Mouse (Mus musculus): ENCODE results near the gene Fam19a5. TPM values are rescaled to one million over a fixed set of nuclear protein-coding genes. Genes with fewer than 3 reads are reported as not detected.
A peak's percentile ranks its signal among the peaks of the same experiment; 100 is the strongest.

Fam19a5 gene
- polyA plus RNA-seq, 1 experiment from 2014 or later: 20.5 TPM

DNA sequence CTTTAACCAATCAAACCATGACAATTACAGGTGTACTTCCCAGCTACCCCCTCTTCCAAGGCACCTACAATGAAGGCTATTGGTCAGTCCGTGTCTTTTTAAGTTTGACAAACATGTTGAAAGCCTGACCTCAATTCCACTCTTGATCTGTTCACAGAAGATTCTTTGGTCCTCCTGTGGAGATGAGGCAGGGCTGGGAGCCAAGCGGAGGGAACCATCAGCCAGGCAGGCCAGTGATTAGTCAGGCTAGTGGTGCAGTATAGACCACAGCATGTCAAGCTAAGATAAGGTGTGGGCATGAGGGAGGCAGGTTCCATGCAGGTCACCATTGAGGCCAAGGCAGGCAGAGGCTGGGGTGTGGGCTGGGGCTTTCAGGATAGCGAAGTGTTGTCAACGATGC, 54.5 kb downstream of the Fam19a5 start:
- H3K36me3 ChIP-seq: no peaks in the 10 kb centered on the region
- no peaks in the 10 kb centered on the region for H3K9me3 ChIP-seq
- H3K4me3 ChIP-seq: no peak overlapping the region
- ATAC-seq (ENCODE audit: low FRiP score): no peak
- 93% methylated on average over 4 of the region's 4 CpGs for WGBS
- no peak overlapping the region for H3K27ac ChIP-seq
- H3K27me3 ChIP-seq: no peaks in the 10 kb centered on the region
- no peak overlapping the region for H3K4me2 ChIP-seq
- no peak overlapping the region for H3K9ac ChIP-seq
- H3K4me1 ChIP-seq (replicated peaks): peaks cover 20% of the 10 kb centered on the region

DNA sequence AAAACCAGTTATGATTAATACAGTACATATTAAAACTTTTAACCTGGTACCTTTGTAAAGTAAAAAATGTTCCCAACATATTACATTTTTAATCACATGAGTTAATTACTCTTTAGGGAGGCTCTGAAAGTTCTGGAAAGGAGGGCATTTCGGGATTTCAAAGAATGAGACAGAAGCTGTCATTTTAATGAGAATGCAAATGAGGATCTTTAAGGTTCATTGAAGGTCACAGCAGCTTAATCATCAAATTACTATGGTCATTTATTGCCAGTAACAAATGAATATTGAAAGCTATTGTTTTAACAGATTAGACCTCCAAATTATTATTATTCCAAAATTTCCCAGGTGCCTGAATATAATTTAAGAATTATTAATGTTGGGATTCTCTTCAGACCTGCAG, 59.2 kb downstream of the Fam19a5 start:
- WGBS: 42% methylated on average over 1 of the region's 1 CpGs
- no peaks in the 10 kb centered on the region for H3K36me3 ChIP-seq
- no peak overlapping the region for H3K9ac ChIP-seq
- no peaks in the 10 kb centered on the region for H3K27me3 ChIP-seq
- H3K27ac ChIP-seq: no peak overlapping the region
- H3K4me2 ChIP-seq: no peak overlapping the region
- H3K9me3 ChIP-seq: no peaks in the 10 kb centered on the region
- ATAC-seq (ENCODE audit: low FRiP score): no peak
- H3K4me3 ChIP-seq: no peak overlapping the region
- peaks cover 46% of the 10 kb centered on the region for H3K4me1 ChIP-seq (replicated peaks)

DNA sequence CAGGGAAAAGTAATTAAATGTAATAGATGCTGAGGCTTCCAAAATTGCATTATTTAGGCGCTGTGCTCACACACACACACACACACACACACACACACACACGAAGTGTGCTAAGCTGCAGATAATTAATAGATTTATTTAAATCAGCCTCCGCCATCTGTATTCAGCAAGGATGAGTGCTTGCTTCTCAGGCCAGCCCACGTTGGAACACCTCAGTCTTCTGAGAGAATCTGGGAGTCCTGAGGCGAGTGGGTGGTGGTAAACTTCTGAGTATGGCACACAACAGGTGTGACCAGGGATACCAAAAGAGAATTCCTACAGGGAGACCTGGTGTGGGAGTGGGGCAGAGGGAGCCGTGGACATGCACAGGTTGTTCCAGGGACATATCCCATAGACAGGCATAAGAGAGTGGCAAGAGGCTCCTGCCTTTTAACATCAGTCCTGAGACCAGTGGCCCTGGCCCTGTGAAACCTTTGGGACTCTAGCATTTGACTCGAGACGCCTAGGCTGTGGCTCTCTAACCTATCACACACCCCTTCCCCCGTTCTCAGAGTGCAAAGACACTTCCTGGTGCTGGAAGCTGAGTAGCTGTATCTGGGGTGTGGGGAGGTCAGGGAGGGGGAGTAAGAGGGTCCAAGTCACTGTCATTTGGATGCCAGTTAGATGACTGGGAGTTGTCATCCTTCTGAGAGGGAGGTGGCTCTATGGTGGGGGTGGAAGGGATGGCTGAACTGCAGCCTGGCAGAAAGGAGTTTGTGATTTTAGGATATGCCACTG, 61.6 kb downstream of the Fam19a5 start:
- no peak overlapping the region for H3K4me3 ChIP-seq
- H3K36me3 ChIP-seq: no peaks in the 10 kb centered on the region
- 57% methylated on average over 9 of the region's 9 CpGs for WGBS
- H3K27ac ChIP-seq: no peak overlapping the region
- H3K27me3 ChIP-seq: no peaks in the 10 kb centered on the region
- H3K4me1 ChIP-seq (replicated peaks): peaks cover 53% of the 10 kb centered on the region
- no peak overlapping the region for H3K4me2 ChIP-seq
- no peak for ATAC-seq (ENCODE audit: low FRiP score)
- H3K9ac ChIP-seq: no peak overlapping the region
- H3K9me3 ChIP-seq: no peaks in the 10 kb centered on the region

DNA sequence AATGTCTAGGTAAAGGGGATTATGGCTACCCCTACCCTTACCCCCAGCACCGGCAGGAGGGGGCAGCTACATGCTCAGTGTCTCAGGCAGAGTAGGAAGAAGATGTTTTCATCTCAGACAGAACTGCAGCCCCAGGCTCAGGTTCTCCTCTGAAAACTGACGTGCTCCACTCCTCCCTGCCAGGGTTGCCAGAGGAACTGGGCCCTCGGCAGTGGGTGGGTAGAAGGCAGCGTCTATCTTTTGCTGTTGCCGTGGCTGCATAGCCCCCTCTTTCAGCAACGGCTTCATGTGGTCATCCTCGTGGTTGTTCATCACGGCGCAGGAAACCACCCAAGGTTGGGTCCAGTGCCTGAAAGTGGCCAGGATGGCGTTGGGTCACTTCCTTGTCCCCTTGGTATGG, 62.6 kb downstream of the Fam19a5 start:
- Histone ChIP-seq H3K27ac (no peak overlapping the region), H3K9ac (no peak overlapping the region), H3K27me3 (no peaks in the 10 kb centered on the region), H3K4me1 (replicated peaks) (peaks cover 53% of the 10 kb centered on the region), H3K9me3 (no peaks in the 10 kb centered on the region), H3K36me3 (no peaks in the 10 kb centered on the region), H3K4me3 (no peak overlapping the region), H3K4me2 (no peak overlapping the region)
- no peak for ATAC-seq (ENCODE audit: low FRiP score)
- WGBS: 81% methylated on average over 10 of the region's 10 CpGs

DNA sequence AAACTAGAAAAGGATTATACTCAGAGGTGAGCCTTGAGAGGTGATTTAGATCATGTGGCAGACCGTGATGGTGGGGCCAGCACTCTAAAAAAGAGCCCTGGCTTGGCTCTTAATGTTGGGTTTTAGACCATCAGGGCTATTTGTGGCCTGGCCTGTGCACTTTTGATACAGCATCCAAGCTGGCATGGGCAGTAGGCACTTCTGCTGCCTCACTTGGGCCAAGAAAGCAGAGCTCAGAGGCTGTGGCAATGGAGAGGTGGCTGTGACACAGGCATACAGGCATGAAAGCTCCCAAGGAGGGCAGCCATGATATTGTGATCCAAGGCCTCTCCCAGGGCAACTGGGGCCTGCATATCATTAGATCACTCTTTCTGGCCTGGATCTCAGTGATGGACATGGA, 65.1 kb downstream of the Fam19a5 start:
- Histone ChIP-seq H3K4me2 (no peak overlapping the region), H3K9me3 (no peaks in the 10 kb centered on the region), H3K27me3 (no peaks in the 10 kb centered on the region), H3K27ac (no peak overlapping the region), H3K36me3 (no peaks in the 10 kb centered on the region), H3K9ac (no peak overlapping the region), H3K4me1 (replicated peaks) (peaks cover 41% of the 10 kb centered on the region), H3K4me3 (no peak overlapping the region)
- no peak for ATAC-seq (ENCODE audit: low FRiP score)
- 84% methylated on average over 1 of the region's 1 CpGs for WGBS

DNA sequence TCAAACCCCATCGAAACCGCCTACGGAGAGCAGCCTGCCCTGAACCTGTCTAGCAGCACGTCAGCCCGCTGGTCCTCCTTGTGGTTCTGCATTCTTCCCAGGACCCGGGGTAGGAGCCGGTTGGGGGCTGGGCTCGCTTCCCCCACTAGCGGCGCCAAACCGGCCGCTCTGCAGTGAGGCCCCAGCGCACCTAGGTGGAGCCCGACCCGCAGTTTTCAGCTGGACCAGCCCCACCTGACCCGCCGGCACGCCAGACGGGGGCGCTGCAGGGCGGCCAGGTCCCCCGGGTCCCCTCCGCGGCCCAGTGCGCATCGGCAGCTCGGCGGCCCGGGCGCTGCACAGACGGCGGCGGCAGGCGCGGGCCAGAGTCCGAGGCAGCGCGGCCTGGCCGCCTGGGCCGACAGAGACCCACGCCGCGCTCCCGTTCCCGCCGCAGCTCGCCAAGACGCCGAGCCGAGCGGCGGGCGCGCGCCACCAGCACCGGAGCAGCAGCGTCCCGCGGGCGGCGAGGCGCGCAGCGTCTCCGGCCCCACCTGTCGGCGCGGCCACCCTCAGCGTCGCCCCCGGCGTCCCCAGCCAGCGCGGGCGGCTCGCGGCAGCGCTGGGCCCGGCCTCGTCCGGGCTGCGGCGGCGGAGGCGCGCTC, 80.0 kb downstream of the Fam19a5 start:
- peak overlapping the region; percentile 96 for H3K9ac ChIP-seq
- no peaks in the 10 kb centered on the region for H3K9me3 ChIP-seq
- peak; percentile 89 for ATAC-seq (ENCODE audit: low FRiP score)
- peak overlapping the region; percentile 84 for H3K4me3 ChIP-seq
- peak overlapping the region; percentile 97 for H3K4me2 ChIP-seq
- H3K36me3 ChIP-seq: no peaks in the 10 kb centered on the region
- under 1% methylated on average over 72 of the region's 86 CpGs for WGBS
- H3K27me3 ChIP-seq: no peaks in the 10 kb centered on the region
- H3K4me1 ChIP-seq (replicated peaks): peaks cover 48% of the 10 kb centered on the region
- H3K27ac ChIP-seq: peak overlapping the region; percentile 93

DNA sequence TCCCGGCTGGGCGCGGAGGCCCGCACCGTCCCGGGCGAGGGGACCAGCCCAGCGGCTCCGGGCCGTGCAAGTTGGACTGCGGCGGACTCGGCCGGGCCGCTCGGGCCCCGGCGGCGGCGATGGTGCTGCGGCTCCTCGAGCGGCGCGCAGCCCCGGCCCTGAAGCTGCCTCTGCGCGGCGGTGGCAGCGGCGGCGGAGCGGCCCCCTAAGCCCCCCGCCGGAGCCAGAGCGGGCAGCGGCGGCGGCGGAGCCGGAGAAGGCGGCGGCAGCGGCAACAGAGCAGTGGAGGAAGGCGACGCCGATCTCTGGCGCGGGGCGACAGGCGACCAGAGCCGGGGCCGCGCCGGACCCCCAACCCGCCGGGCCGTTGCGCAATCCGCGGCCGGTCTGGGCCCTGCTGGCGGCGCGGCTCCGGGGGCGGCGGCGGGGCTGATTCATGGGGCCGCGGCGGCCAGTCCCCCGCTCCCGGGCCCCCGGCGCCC, 80.6 kb downstream of the Fam19a5 start:
- H3K4me1 ChIP-seq (replicated peaks): peaks cover 53% of the 10 kb centered on the region
- H3K4me3 ChIP-seq: peak overlapping the region; percentile 84
- H3K4me2 ChIP-seq: peak overlapping the region; percentile 97
- no peaks in the 10 kb centered on the region for H3K9me3 ChIP-seq
- WGBS: 0% methylated on average over 37 of the region's 76 CpGs
- peak overlapping the region; percentile 96 for H3K9ac ChIP-seq
- H3K27ac ChIP-seq: peak overlapping the region; percentile 93
- peak; percentile 40; the same call in 1 of the 2 replicates for ATAC-seq (ENCODE audit: low FRiP score)
- H3K36me3 ChIP-seq: no peaks in the 10 kb centered on the region
- no peaks in the 10 kb centered on the region for H3K27me3 ChIP-seq

DNA sequence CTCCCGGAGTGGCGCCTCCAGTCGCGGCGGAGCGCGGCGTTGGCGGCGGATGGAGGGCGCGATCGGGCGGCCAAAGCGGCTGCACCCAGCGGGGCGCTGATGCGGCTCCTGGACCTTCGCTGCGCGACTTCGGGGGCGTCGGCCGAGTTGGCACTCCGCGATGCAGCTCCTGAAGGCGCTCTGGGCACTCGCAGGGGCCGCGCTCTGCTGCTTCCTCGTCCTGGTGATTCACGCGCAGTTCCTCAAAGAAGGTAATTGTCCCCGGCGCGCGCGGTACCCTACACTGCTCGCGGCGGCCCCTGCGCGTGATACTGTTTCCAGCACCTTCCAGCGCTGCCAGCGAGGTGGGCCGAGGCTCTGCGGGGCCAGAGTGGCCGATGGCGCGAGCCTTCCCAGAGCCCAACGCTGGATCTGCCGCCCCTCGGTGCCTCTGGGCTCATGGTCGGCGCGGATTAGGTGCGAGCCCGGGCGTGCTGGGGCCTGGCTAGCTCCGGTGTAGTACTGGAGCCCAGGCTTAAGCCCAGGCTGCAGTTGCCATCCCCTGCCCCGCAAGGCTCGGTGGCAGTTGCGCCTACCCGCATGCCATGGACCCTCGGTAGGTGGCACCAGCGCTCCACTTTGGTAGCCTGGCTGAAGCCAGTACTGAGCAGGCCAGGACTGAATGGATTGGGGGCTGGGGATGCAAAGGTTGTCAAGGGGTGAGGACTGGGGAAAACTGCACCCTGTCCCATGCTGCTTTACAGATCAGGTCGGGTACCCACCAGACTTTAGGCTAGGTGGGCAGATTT, 81.3 kb downstream of the Fam19a5 start:
- peak; percentile 83 for ATAC-seq (ENCODE audit: low FRiP score)
- 1% methylated on average over 62 of the region's 68 CpGs for WGBS
- Histone ChIP-seq H3K4me2 (peak overlapping the region; percentile 97), H3K36me3 (no peaks in the 10 kb centered on the region), H3K4me3 (peak overlapping the region; percentile 84), H3K9me3 (no peaks in the 10 kb centered on the region), H3K4me1 (replicated peaks) (peaks cover 53% of the 10 kb centered on the region), H3K27me3 (no peaks in the 10 kb centered on the region), H3K27ac (peak overlapping the region; percentile 93), H3K9ac (peak overlapping the region; percentile 96)

DNA sequence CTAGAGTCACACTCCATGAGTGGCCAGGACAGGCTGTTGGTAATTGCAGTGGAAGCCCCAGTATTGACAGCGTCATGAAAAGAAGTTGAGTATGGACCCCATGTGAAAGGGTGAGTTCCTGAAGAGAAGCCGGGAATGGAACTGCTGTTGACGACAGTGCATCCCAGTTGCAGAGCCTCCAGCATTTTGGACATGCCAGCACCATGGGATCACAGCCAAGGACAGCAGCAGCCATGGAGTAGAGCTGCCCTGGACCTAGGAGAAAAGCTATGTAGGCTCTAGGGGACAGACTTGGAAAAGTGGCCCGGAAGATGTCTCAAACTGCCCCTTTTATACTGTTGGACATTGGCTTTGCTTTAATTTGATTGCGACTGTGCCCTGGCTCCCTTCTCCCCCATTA, 91.2 kb downstream of the Fam19a5 start:
- no peak for ATAC-seq (ENCODE audit: low FRiP score)
- no peaks in the 10 kb centered on the region for H3K9me3 ChIP-seq
- H3K36me3 ChIP-seq: no peaks in the 10 kb centered on the region
- H3K27ac ChIP-seq: no peak overlapping the region
- WGBS: 89% methylated on average over 5 of the region's 5 CpGs
- H3K4me3 ChIP-seq: no peak overlapping the region
- peaks cover 34% of the 10 kb centered on the region for H3K4me1 ChIP-seq (replicated peaks)
- H3K27me3 ChIP-seq: no peaks in the 10 kb centered on the region
- no peak overlapping the region for H3K9ac ChIP-seq
- no peak overlapping the region for H3K4me2 ChIP-seq

DNA sequence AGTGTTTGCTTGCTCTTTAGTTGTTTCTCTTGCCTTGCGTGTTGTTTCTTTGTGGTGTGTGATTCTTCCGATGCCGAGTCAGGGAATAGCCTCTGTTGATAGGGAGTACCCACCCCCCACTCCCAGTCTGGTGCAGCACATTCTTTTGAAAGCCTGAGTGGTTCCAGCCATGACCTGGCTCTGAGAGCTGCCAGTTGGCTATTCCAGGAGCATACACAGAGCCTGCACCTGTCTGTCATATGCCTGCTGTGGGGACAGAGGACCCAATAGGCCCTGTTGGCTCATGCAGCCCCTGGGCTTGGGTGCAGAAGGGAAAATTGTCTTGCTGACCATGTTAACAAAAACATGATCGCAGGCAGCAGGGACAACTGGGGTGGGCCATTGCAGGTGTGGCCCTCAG, 92.3 kb downstream of the Fam19a5 start:
- Histone ChIP-seq H3K27me3 (no peaks in the 10 kb centered on the region), H3K36me3 (0 out of 2 replicates have a peak, but pooled peaks cover 1% of the 10 kb centered on the region), H3K4me2 (no peak overlapping the region), H3K9me3 (no peaks in the 10 kb centered on the region), H3K27ac (no peak overlapping the region), H3K4me1 (replicated peaks) (peaks cover 26% of the 10 kb centered on the region), H3K4me3 (no peak overlapping the region), H3K9ac (no peak overlapping the region)
- no peak for ATAC-seq (ENCODE audit: low FRiP score)
- WGBS: 79% methylated on average over 4 of the region's 4 CpGs

DNA sequence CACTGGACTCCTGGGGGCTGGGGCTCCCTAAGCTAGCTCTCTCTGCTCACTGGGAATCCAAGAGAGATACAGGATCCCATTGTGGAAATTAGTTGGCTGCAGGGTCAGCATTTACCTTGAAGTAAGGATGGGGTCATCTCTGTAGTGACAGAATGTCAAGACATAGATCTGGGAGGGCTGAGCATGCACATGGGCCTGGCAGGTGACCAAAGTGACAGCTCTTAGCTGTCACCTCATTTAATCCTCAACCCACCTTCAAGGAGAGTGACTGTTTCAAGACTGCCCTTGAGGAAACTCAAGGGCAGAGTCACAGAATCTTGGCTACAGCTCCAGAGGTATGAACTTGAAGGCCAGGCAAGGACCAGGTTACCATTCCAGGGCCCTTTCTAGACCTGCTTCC, 93.1 kb downstream of the Fam19a5 start:
- H3K27ac ChIP-seq: no peak overlapping the region
- 0 out of 2 replicates have a peak, but pooled peaks cover 3% of the 10 kb centered on the region for H3K36me3 ChIP-seq
- no peak overlapping the region for H3K9ac ChIP-seq
- ATAC-seq (ENCODE audit: low FRiP score): no peak
- H3K4me3 ChIP-seq: no peak overlapping the region
- H3K27me3 ChIP-seq: no peaks in the 10 kb centered on the region
- no peaks in the 10 kb centered on the region for H3K9me3 ChIP-seq
- no peak overlapping the region for H3K4me2 ChIP-seq
- H3K4me1 ChIP-seq (replicated peaks): peaks cover 25% of the 10 kb centered on the region

DNA sequence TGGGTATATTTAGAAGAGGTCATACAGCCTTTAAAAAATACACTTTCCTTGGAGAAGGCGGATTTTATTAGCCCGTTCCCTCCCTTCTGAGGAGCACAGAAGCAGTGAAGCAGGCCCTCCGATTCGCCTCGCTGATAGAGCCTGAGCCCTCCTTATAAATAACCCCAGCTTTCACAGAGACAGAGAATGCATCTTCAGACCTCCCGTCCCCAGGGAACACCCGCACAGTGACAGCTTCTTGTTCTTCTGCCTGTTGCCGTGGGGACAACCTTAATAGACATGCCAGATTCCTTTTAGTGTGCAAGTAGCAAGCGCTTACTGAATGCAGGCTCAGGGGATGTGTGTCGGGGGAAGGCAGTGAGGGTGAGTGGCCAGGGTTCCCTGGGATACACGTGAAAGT, 94.2 kb downstream of the Fam19a5 start:
- Histone ChIP-seq H3K9me3 (no peaks in the 10 kb centered on the region), H3K27me3 (no peaks in the 10 kb centered on the region), H3K9ac (no peak overlapping the region), H3K4me2 (no peak overlapping the region), H3K36me3 (0 out of 2 replicates have a peak, but pooled peaks cover 3% of the 10 kb centered on the region), H3K27ac (no peak overlapping the region), H3K4me3 (no peak overlapping the region), H3K4me1 (replicated peaks) (peaks cover 25% of the 10 kb centered on the region)
- 23% methylated on average over 11 of the region's 11 CpGs for WGBS
- no peak for ATAC-seq (ENCODE audit: low FRiP score)

Measured in hindbrain, embryonic 13.5 days (tissue).